Mouse (Mus musculus) adrenal gland, postnatal 4 days (tissue): Measurements from ENCODE around the gene Rheb. TPM values are rescaled to one million over a fixed set of nuclear protein-coding genes. Genes with fewer than 3 reads are reported as not detected.
"Not testable (repeated sequence)": the region's sequence is repeated elsewhere in the genome, so short reads cannot be mapped to it uniquely, and the experiment has no call there.

ENCODE experiments used
- DNase-seq, 2 experiments: peaks; one replicate each; pipeline ENCODE4 v3.0.0; 2021 to 2022; ENCODE audit warnings: low spot score in 2 of 2, mixed read lengths in 2 of 2
- total RNA-seq, 2 experiments: library from RNA; stranded (reverse); gene quantifications; 2 replicates each; pipeline ENCODE4 v1.2.3; 2021

Rheb gene
- total RNA-seq, 2 experiments from 2014 or later, result 78.2 to 79.1 TPM

- no peak for DNase-seq
Measured at GRCm38 (mm10) chr5:24843103-24843475, 665 bp upstream of the Rheb start.

GRCm38 (mm10) chr5:24841662-24842273 lies 656 bp downstream of the Rheb start:
- DNase-seq, result peak in 1 of 2 experiments; percentile 28

GRCm38 (mm10) chr5:24840975-24841431 lies 1.4 kb downstream of the Rheb start:
- DNase-seq, result no peak

- no peak for DNase-seq
Measured at GRCm38 (mm10) chr5:24834491-24834890, 7.9 kb downstream of the Rheb start.

- DNase-seq, result no peak
Measured at GRCm38 (mm10) chr5:24831912-24832311, 10.5 kb downstream of the Rheb start.

GRCm38 (mm10) chr5:24828446-24828845 lies 14.0 kb downstream of the Rheb start:
- DNase-seq, result no peak

GRCm38 (mm10) chr5:24827173-24827572 lies 15.3 kb downstream of the Rheb start:
- no peak for DNase-seq

- DNase-seq, result no peak
Measured at GRCm38 (mm10) chr5:24826056-24826770, 16.2 kb downstream of the Rheb start.

GRCm38 (mm10) chr5:24825365-24826055 lies 16.9 kb downstream of the Rheb start:
- DNase-seq, result no peak

GRCm38 (mm10) chr5:24823864-24824405 lies 18.5 kb downstream of the Rheb start:
- DNase-seq, result no peak

GRCm38 (mm10) chr5:24822781-24823180 lies 19.6 kb downstream of the Rheb start:
- no peak for DNase-seq

- not testable (repeated sequence) for DNase-seq
Measured at GRCm38 (mm10) chr5:24822231-24822630, 20.2 kb downstream of the Rheb start.

- no peak for DNase-seq
Measured at GRCm38 (mm10) chr5:24821403-24821841, 21.0 kb downstream of the Rheb start.

GRCm38 (mm10) chr5:24820627-24821026 lies 21.8 kb downstream of the Rheb start:
- DNase-seq, result no peak

- no peak for DNase-seq
Measured at GRCm38 (mm10) chr5:24817191-24817590, 25.2 kb downstream of the Rheb start.

GRCm38 (mm10) chr5:24813946-24814345 lies 28.5 kb downstream of the Rheb start:
- DNase-seq, result no peak

- DNase-seq, result no peak
Measured at GRCm38 (mm10) chr5:24813005-24813404, 29.4 kb downstream of the Rheb start.

GRCm38 (mm10) chr5:24805222-24805621 lies 37.2 kb downstream of the Rheb start:
- DNase-seq, result no peak

GRCm38 (mm10) chr5:24804661-24805060 lies 37.8 kb downstream of the Rheb start:
- DNase-seq, result no peak

- DNase-seq, result no peak
Measured at GRCm38 (mm10) chr5:24801841-24802624, 40.4 kb downstream of the Rheb start.

- DNase-seq, result no peak
Measured at GRCm38 (mm10) chr5:24800416-24800815, 42.0 kb downstream of the Rheb start.
